Mouse (Mus musculus): ENCODE results near the gene Gm10226. TPM values are rescaled to one million over a fixed set of nuclear protein-coding genes. Genes with fewer than 3 reads are reported as not detected.
"Not testable (repeated sequence)": the region's sequence is repeated elsewhere in the genome, so short reads cannot be mapped to it uniquely, and the experiment has no call there.

Gm10226 gene
- total and polyA plus RNA-seq, 2 experiments from 2014 or later = 7.4 TPM; not detected in 1

- H3K36me3 ChIP-seq (ENCODE audit: insufficient read depth) = peaks cover 20% of the 10 kb centered on the region
- no peaks in the 10 kb centered on the region for H3K4me1 ChIP-seq (ENCODE audit: insufficient read depth)
- no peak overlapping the region for H3K4me2 ChIP-seq (ENCODE audit: low read depth)
- no peak overlapping the region for H3K9ac ChIP-seq
- no peak overlapping the region for H3K27ac ChIP-seq (ENCODE audit: low read depth, low read length)
- no peak for TF ChIP-seq CTCF (IDR thresholded peaks at IDR 0.05; ENCODE audit: low read depth)
- H3K27me3 ChIP-seq (ENCODE audit: insufficient read depth, low read length) = no peaks in the 10 kb centered on the region
- no peaks in the 10 kb centered on the region for H3K9me3 ChIP-seq (ENCODE audit: low read length)
- ATAC-seq = no peak
- WGBS = 81% methylated on average over 3 of the region's 3 CpGs
- DNase-seq = no peak
- no peak overlapping the region for H3K4me3 ChIP-seq (ENCODE audit: low read depth, low read length)
Measured at GRCm38 (mm10) chr17:21693342-21693741, 1.7 kb downstream of the Gm10226 start.

GRCm38 (mm10) chr17:21696073-21696472 is 4.4 kb downstream of the Gm10226 start:
- H3K27ac ChIP-seq (ENCODE audit: low read depth, low read length) = no peak overlapping the region
- TF ChIP-seq CTCF (IDR thresholded peaks at IDR 0.05; ENCODE audit: low read depth) = no peak
- no peak overlapping the region for H3K4me2 ChIP-seq (ENCODE audit: low read depth)
- no peak overlapping the region for H3K4me3 ChIP-seq (ENCODE audit: low read depth, low read length)
- H3K4me1 ChIP-seq (ENCODE audit: insufficient read depth) = no peaks in the 10 kb centered on the region
- H3K27me3 ChIP-seq (ENCODE audit: insufficient read depth, low read length) = no peaks in the 10 kb centered on the region
- peaks cover 7% of the 10 kb centered on the region; the same call in 1 of the 2 replicates for H3K36me3 ChIP-seq (ENCODE audit: insufficient read depth)
- ATAC-seq (no peak), DNase-seq (no peak)
- H3K9ac ChIP-seq = no peak overlapping the region
- no peaks in the 10 kb centered on the region for H3K9me3 ChIP-seq (ENCODE audit: low read length)

- Histone ChIP-seq H3K27me3 (ENCODE audit: insufficient read depth, low read length) (no peaks in the 10 kb centered on the region), H3K36me3 (ENCODE audit: insufficient read depth) (no peaks in the 10 kb centered on the region), H3K4me2 (ENCODE audit: low read depth) (no peak overlapping the region), H3K4me3 (ENCODE audit: low read depth, low read length) (no peak overlapping the region), H3K9me3 (ENCODE audit: low read length) (no peaks in the 10 kb centered on the region), H3K9ac (no peak overlapping the region), H3K4me1 (ENCODE audit: insufficient read depth) (no peaks in the 10 kb centered on the region), H3K27ac (ENCODE audit: low read depth, low read length) (no peak overlapping the region)
- WGBS = 54% methylated on average over 5 of the region's 5 CpGs
- ATAC-seq (no peak), DNase-seq (no peak)
- no peak for TF ChIP-seq CTCF (IDR thresholded peaks at IDR 0.05; ENCODE audit: low read depth)
Measured at GRCm38 (mm10) chr17:21702281-21703240, 10.9 kb downstream of the Gm10226 start.

- no peak for TF ChIP-seq CTCF (IDR thresholded peaks at IDR 0.05; ENCODE audit: low read depth)
- no peak for ATAC-seq
- Histone ChIP-seq H3K4me3 (ENCODE audit: low read depth, low read length) (no peak overlapping the region), H3K9ac (no peak overlapping the region), H3K27me3 (ENCODE audit: insufficient read depth, low read length) (no peaks in the 10 kb centered on the region), H3K36me3 (ENCODE audit: insufficient read depth) (no peaks in the 10 kb centered on the region), H3K4me1 (ENCODE audit: insufficient read depth) (peaks cover 2% of the 10 kb centered on the region; the same call in 1 of the 2 replicates), H3K9me3 (ENCODE audit: low read length) (no peaks in the 10 kb centered on the region), H3K27ac (ENCODE audit: low read depth, low read length) (no peak overlapping the region), H3K4me2 (ENCODE audit: low read depth) (no peak overlapping the region)
- DNase-seq = no peak
- 93% methylated on average over 1 of the region's 1 CpGs for WGBS
Measured at GRCm38 (mm10) chr17:21703414-21703813, 11.8 kb downstream of the Gm10226 start.

GRCm38 (mm10) chr17:21707343-21707996 is 15.8 kb downstream of the Gm10226 start, which contains the start of gene Zfp760:
Gene Zfp760, plus strand, starts transcription at chr17:21707741.
- H3K4me2 ChIP-seq (ENCODE audit: low read depth) = peak within 1 kb of the TSS; percentile 62
- 0 out of 2 replicates have a peak, but pooled peaks cover 8% of the 10 kb centered on the region for H3K36me3 ChIP-seq (ENCODE audit: insufficient read depth)
- peak within 1 kb of the TSS; percentile 46 for H3K4me3 ChIP-seq (ENCODE audit: low read depth, low read length)
- WGBS = 4% methylated on average over 26 of the region's 26 CpGs
- peaks cover 3% of the 10 kb centered on the region; the same call in 1 of the 2 replicates for H3K4me1 ChIP-seq (ENCODE audit: insufficient read depth)
- ATAC-seq = peak; percentile 97
- peak within 1 kb of the TSS; percentile 59 for H3K9ac ChIP-seq
- no peaks in the 10 kb centered on the region for H3K27me3 ChIP-seq (ENCODE audit: insufficient read depth, low read length)
- TF ChIP-seq CTCF (IDR thresholded peaks at IDR 0.05; ENCODE audit: low read depth) = no peak
- peak within 1 kb of the TSS; percentile 67 for H3K27ac ChIP-seq (ENCODE audit: low read depth, low read length)
- H3K9me3 ChIP-seq (ENCODE audit: low read length) = no peaks in the 10 kb centered on the region
- DNase-seq = peak; percentile 83

- Histone ChIP-seq H3K27me3 (ENCODE audit: insufficient read depth, low read length) (no peaks in the 10 kb centered on the region), H3K9me3 (ENCODE audit: low read length) (no peaks in the 10 kb centered on the region), H3K27ac (ENCODE audit: low read depth, low read length) (no peak overlapping the region), H3K36me3 (ENCODE audit: insufficient read depth) (peaks cover 10% of the 10 kb centered on the region; the same call in 1 of the 2 replicates), H3K4me2 (ENCODE audit: low read depth) (peak overlapping the region; percentile 62), H3K9ac (peak overlapping the region; percentile 7; the same call in 1 of the 2 replicates), H3K4me3 (ENCODE audit: low read depth, low read length) (peak overlapping the region; percentile 46), H3K4me1 (ENCODE audit: insufficient read depth) (peaks cover 3% of the 10 kb centered on the region; the same call in 1 of the 2 replicates)
- DNase-seq = no peak
- no peak for ATAC-seq
- no peak for TF ChIP-seq CTCF (IDR thresholded peaks at IDR 0.05; ENCODE audit: low read depth)
- 23% methylated on average over 2 of the region's 2 CpGs for WGBS
Measured at GRCm38 (mm10) chr17:21708401-21708800, 16.7 kb downstream of the Gm10226 start.

- not testable (repeated sequence) for H3K4me1 ChIP-seq (ENCODE audit: insufficient read depth); H3K4me2 ChIP-seq (ENCODE audit: low read depth); H3K9me3 ChIP-seq (ENCODE audit: low read length); DNase-seq; H3K27ac ChIP-seq (ENCODE audit: low read depth, low read length); ATAC-seq; H3K36me3 ChIP-seq (ENCODE audit: insufficient read depth); H3K27me3 ChIP-seq (ENCODE audit: insufficient read depth, low read length); H3K9ac ChIP-seq; H3K4me3 ChIP-seq (ENCODE audit: low read depth, low read length)
- WGBS = 98% methylated on average over 7 of the region's 22 CpGs
Measured at GRCm38 (mm10) chr17:21730495-21730894, 38.8 kb downstream of the Gm10226 start, which contains the start of gene Zfp229. Gene Zfp229, plus strand, starts transcription at chr17:21730795.

Measured in forebrain, postnatal 0 days (tissue).